Mouse (Mus musculus) liver, embryonic 11.5 days (tissue): ENCODE measurements around the gene Aldh3b2. TPM values are rescaled to one million over a fixed set of nuclear protein-coding genes. Genes with fewer than 3 reads are reported as not detected.
"Not testable (repeated sequence)": the region's sequence is repeated elsewhere in the genome, so short reads cannot be mapped to it uniquely, and the experiment has no call there.

Source experiments
- ATAC-seq: fragments of 200-750 bp; cut with Nextera tagmentation; replicated peaks from 2 replicates; pipeline ENCODE4 v1.8.0; 2017; ENCODE audit warnings: moderate number of reproducible peaks, mild to moderate bottlenecking, moderate TSS enrichment, moderate library complexity; ENCODE audit not compliant: low FRiP score
- DNase-seq: peaks from one replicate; pipeline ENCODE4 v3.0.0-alpha.2; 2017; ENCODE audit warnings: low spot score
- H3K27ac ChIP-seq: fragments of 300-500 bp; sonication (generic); 2 replicates; pipeline ENCODE4 v1.5.1; 2014; ENCODE audit warnings: mild to moderate bottlenecking, low read depth, low read length, control low read depth
- H3K27me3 ChIP-seq: fragments of 300-500 bp; sonication (generic); replicated peaks from 2 replicates; pipeline ENCODE4 v1.6.1; 2014; ENCODE audit warnings: low read length, mixed read lengths; ENCODE audit not compliant: control insufficient read depth, insufficient read depth
- H3K36me3 ChIP-seq: fragments of 300-500 bp; sonication (generic); 2 replicates; pipeline ENCODE4 v1.6.1; 2014; ENCODE audit warnings: mild to moderate bottlenecking, low read length, moderate library complexity, mixed read lengths; ENCODE audit not compliant: control insufficient read depth, insufficient read depth
- H3K4me1 ChIP-seq: fragments of 300-500 bp; sonication (generic); replicated peaks from 2 replicates; pipeline ENCODE4 v1.6.1; 2014; ENCODE audit warnings: low read length, mixed read lengths; ENCODE audit not compliant: control insufficient read depth, insufficient read depth
- H3K4me2 ChIP-seq: fragments of 300-500 bp; sonication (generic); 2 replicates; pipeline ENCODE4 v1.6.1; 2014; ENCODE audit warnings: mild to moderate bottlenecking, control low read depth, moderate library complexity
- H3K4me3 ChIP-seq: fragments of 300-500 bp; sonication (generic); 2 replicates; pipeline ENCODE4 v1.5.1; 2014; ENCODE audit warnings: low read depth, low read length, control low read depth
- H3K9ac ChIP-seq: fragments of 300-500 bp; sonication (generic); 2 replicates; pipeline ENCODE4 v1.6.1; 2014; ENCODE audit warnings: low read depth, low read length, control low read depth
- H3K9me3 ChIP-seq: fragments of 300-500 bp; sonication (generic); 2 replicates; pipeline ENCODE4 v1.6.1; 2016; ENCODE audit warnings: low read length, inconsistent platforms, mixed read lengths; ENCODE audit not compliant: control insufficient read depth
- WGBS: fragments of 180-500 bp; shearing (Covaris S2); extraction: QIAGEN DNeasy Blood & Tissue Kit; methylation state at CpG from one replicate; pipeline ENCODE4 v1.1.7; 2014; 5-methylcytosine and 5-hydroxymethylcytosine counted together
- polyA plus RNA-seq: library from polyadenylated mRNA; unstranded; fragments of >200 nt; fragmentation: Nextera tagmentation; extraction: Ambion mirVana; gene quantifications from 2 replicates; pipeline ENCODE4 v1.2.1, GENCODE M21; 2014

Gene Aldh3b2
- polyA plus RNA-seq, 1 experiment from 2014 or later = 0.70 TPM

GRCm38 (mm10) chr19:3955033-3955432 is 17.1 kb upstream of the Aldh3b2 start:
- no peak for DNase-seq
- no peaks in the 10 kb centered on the region for H3K27me3 ChIP-seq
- no peaks in the 10 kb centered on the region for H3K36me3 ChIP-seq
- H3K4me3 ChIP-seq = no peak overlapping the region
- H3K27ac ChIP-seq = no peak overlapping the region
- no peak overlapping the region for H3K9ac ChIP-seq
- WGBS = 61% methylated on average over 3 of the region's 3 CpGs
- ATAC-seq = no peak
- no peak overlapping the region for H3K4me2 ChIP-seq
- H3K9me3 ChIP-seq = no peaks in the 10 kb centered on the region
- H3K4me1 ChIP-seq = no peaks in the 10 kb centered on the region

GRCm38 (mm10) chr19:3955804-3956203 is 16.3 kb upstream of the Aldh3b2 start:
- 40% methylated on average over 4 of the region's 4 CpGs for WGBS
- Histone ChIP-seq H3K9me3 (no peaks in the 10 kb centered on the region), H3K27ac (no peak overlapping the region), H3K4me1 (no peaks in the 10 kb centered on the region), H3K27me3 (no peaks in the 10 kb centered on the region), H3K4me3 (no peak overlapping the region), H3K36me3 (no peaks in the 10 kb centered on the region), H3K4me2 (no peak overlapping the region), H3K9ac (no peak overlapping the region)
- no peak for DNase-seq
- ATAC-seq = no peak

GRCm38 (mm10) chr19:3957296-3958036 is 14.7 kb upstream of the Aldh3b2 start:
- H3K9me3 ChIP-seq, H3K4me3 ChIP-seq, H3K9ac ChIP-seq, H3K4me2 ChIP-seq, H3K27ac ChIP-seq, H3K27me3 ChIP-seq, H3K36me3 ChIP-seq, DNase-seq, H3K4me1 ChIP-seq, ATAC-seq: not testable (repeated sequence)
- 72% methylated on average over 5 of the region's 5 CpGs for WGBS

GRCm38 (mm10) chr19:3958470-3958869 is 13.7 kb upstream of the Aldh3b2 start, which contains the start of gene Aldh3b3:
Gene Aldh3b3 (plus strand): TSS chr19:3958645.
- Histone ChIP-seq H3K27me3 (no peaks in the 10 kb centered on the region), H3K27ac (no peak within 1 kb of the TSS), H3K36me3 (no peaks in the 10 kb centered on the region), H3K4me3 (no peak within 1 kb of the TSS), H3K9ac (no peak within 1 kb of the TSS), H3K4me2 (no peak within 1 kb of the TSS), H3K9me3 (no peaks in the 10 kb centered on the region), H3K4me1 (no peaks in the 10 kb centered on the region)
- 76% methylated on average over 4 of the region's 4 CpGs for WGBS
- no peak for ATAC-seq
- DNase-seq = no peak

- DNase-seq = no peak
- H3K4me3 ChIP-seq = no peak overlapping the region
- no peak for ATAC-seq
Observed at GRCm38 (mm10) chr19:3959030-3959429, 13.1 kb upstream of the Aldh3b2 start.

GRCm38 (mm10) chr19:3960211-3960610 is 11.9 kb upstream of the Aldh3b2 start:
- Histone ChIP-seq H3K4me1 (no peaks in the 10 kb centered on the region), H3K4me3 (no peak overlapping the region), H3K9ac (no peak overlapping the region), H3K27me3 (no peaks in the 10 kb centered on the region), H3K27ac (no peak overlapping the region), H3K36me3 (no peaks in the 10 kb centered on the region), H3K9me3 (no peaks in the 10 kb centered on the region), H3K4me2 (no peak overlapping the region)
- WGBS = 76% methylated on average over 5 of the region's 5 CpGs
- ATAC-seq (no peak), DNase-seq (no peak)

More at GRCm38 (mm10) chr19:3959030-3959429, 13.1 kb upstream of the Aldh3b2 start:
- no peaks in the 10 kb centered on the region for H3K4me1 ChIP-seq
- no peak overlapping the region for H3K27ac ChIP-seq
- H3K27me3 ChIP-seq = no peaks in the 10 kb centered on the region
- no peak overlapping the region for H3K9ac ChIP-seq
- H3K4me2 ChIP-seq = no peak overlapping the region
- no peaks in the 10 kb centered on the region for H3K9me3 ChIP-seq
- no peaks in the 10 kb centered on the region for H3K36me3 ChIP-seq

GRCm38 (mm10) chr19:3961805-3962204 is 10.3 kb upstream of the Aldh3b2 start:
- WGBS = 86% methylated on average over 6 of the region's 6 CpGs
- H3K4me3 ChIP-seq, H3K36me3 ChIP-seq, H3K9ac ChIP-seq, H3K27me3 ChIP-seq, H3K9me3 ChIP-seq, H3K4me1 ChIP-seq, ATAC-seq, DNase-seq, H3K27ac ChIP-seq, H3K4me2 ChIP-seq: not testable (repeated sequence)

GRCm38 (mm10) chr19:3962469-3962868 is 9.7 kb upstream of the Aldh3b2 start:
- peaks cover 3% of the 10 kb centered on the region for H3K4me1 ChIP-seq
- WGBS = 18% methylated on average over 2 of the region's 2 CpGs
- H3K9ac ChIP-seq = no peak overlapping the region
- H3K4me3 ChIP-seq = no peak overlapping the region
- H3K27me3 ChIP-seq = no peaks in the 10 kb centered on the region
- no peak for DNase-seq
- ATAC-seq = no peak
- H3K27ac ChIP-seq = no peak overlapping the region
- no peaks in the 10 kb centered on the region for H3K36me3 ChIP-seq
- H3K9me3 ChIP-seq = no peaks in the 10 kb centered on the region
- no peak overlapping the region for H3K4me2 ChIP-seq

GRCm38 (mm10) chr19:3964030-3964429 is 8.1 kb upstream of the Aldh3b2 start:
- H3K4me3 ChIP-seq = no peak overlapping the region
- no peak overlapping the region for H3K27ac ChIP-seq
- ATAC-seq (no peak), DNase-seq (no peak)
- no peaks in the 10 kb centered on the region for H3K36me3 ChIP-seq
- H3K9me3 ChIP-seq = no peaks in the 10 kb centered on the region
- H3K4me2 ChIP-seq = no peak overlapping the region
- H3K27me3 ChIP-seq = no peaks in the 10 kb centered on the region
- WGBS = 65% methylated on average over 4 of the region's 4 CpGs
- peaks cover 3% of the 10 kb centered on the region for H3K4me1 ChIP-seq
- no peak overlapping the region for H3K9ac ChIP-seq
